Mouse (Mus musculus) hindbrain, embryonic 11.5 days (tissue): Measurements from ENCODE around the gene Sfswap. TPM values are rescaled to one million over a fixed set of nuclear protein-coding genes. Genes with fewer than 3 reads are reported as not detected.
"Not testable (repeated sequence)": the region's sequence is repeated elsewhere in the genome, so short reads cannot be mapped to it uniquely, and the experiment has no call there.

Experiments used
- ATAC-seq: fragments of 200-750 bp; cut with Nextera tagmentation; 2 replicates; pipeline ENCODE4 v1.8.0; 2017; ENCODE audit warnings: mild to moderate bottlenecking, moderate TSS enrichment, moderate library complexity; ENCODE audit not compliant: low FRiP score
- DNase-seq: peaks from one replicate; pipeline ENCODE4 v3.0.0-alpha.2; 2015; ENCODE audit warnings: low spot score
- H3K27ac ChIP-seq: fragments of 300-500 bp; sonication (generic); 2 replicates; pipeline ENCODE4 v1.5.1; 2014; ENCODE audit warnings: mild to moderate bottlenecking, low read depth, low read length
- H3K27me3 ChIP-seq: fragments of 300-500 bp; sonication (generic); 2 replicates; pipeline ENCODE4 v1.6.1; 2014; ENCODE audit warnings: mild to moderate bottlenecking, low read length, moderate library complexity, mixed read lengths; ENCODE audit not compliant: control insufficient read depth, insufficient read depth
- H3K36me3 ChIP-seq: fragments of 300-500 bp; sonication (generic); 2 replicates; pipeline ENCODE4 v1.6.1; 2014; ENCODE audit warnings: mild to moderate bottlenecking, low read length, moderate library complexity, mixed read lengths; ENCODE audit not compliant: control insufficient read depth, insufficient read depth
- H3K4me1 ChIP-seq: fragments of 300-500 bp; sonication (generic); replicated peaks from 2 replicates; pipeline ENCODE4 v1.6.1; 2014; ENCODE audit warnings: low read length, mixed read lengths; ENCODE audit not compliant: control insufficient read depth, insufficient read depth
- H3K4me2 ChIP-seq: fragments of 300-500 bp; sonication (generic); replicated peaks from 2 replicates; pipeline ENCODE4 v1.6.1; 2014; ENCODE audit warnings: mild to moderate bottlenecking, low read depth, low read length
- H3K4me3 ChIP-seq: fragments of 300-500 bp; sonication (generic); 2 replicates; pipeline ENCODE4 v1.5.1; 2014; ENCODE audit warnings: low read depth, low read length
- H3K9ac ChIP-seq: fragments of 300-500 bp; sonication (generic); 2 replicates; pipeline ENCODE4 v1.6.1; 2014; ENCODE audit warnings: low read depth, low read length
- H3K9me3 ChIP-seq: fragments of 300-500 bp; sonication (generic); 2 replicates; pipeline ENCODE4 v1.6.1; 2016; ENCODE audit warnings: low read length; ENCODE audit not compliant: control insufficient read depth
- WGBS: fragments of 180-500 bp; shearing (Covaris S2); extraction: QIAGEN DNeasy Blood & Tissue Kit; methylation state at CpG from one replicate; pipeline ENCODE4 v1.1.7; 2014; 5-methylcytosine and 5-hydroxymethylcytosine counted together
- polyA plus RNA-seq: library from polyadenylated mRNA; unstranded; fragments of >200 nt; fragmentation: Nextera tagmentation; extraction: Ambion mirVana; gene quantifications from 2 replicates; pipeline ENCODE4 v1.2.1, GENCODE M21; 2014

The Sfswap gene
- polyA plus RNA-seq, 1 experiment from 2014 or later: 59.0 TPM

DNA sequence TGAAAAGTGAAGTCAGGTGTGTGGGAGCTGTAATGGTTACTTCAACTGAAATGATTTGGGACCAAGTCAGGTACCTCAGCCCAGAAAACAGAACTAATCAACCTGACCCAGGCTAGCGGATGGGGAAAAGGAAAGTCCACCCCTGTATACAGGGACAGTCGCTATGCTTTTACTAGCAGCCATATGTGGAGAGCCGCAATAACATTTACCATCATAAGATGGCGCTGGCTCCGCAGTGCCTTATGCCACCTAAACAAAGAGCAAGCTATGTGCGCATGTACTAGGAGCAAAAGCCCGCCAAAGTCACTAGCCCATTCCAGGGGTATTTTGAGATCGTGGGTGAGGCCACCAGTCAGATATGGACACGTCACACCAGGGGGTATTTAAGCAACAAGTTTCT, 119.6 kb downstream of the Sfswap start:
- not testable (repeated sequence) for H3K27me3 ChIP-seq, H3K4me3 ChIP-seq, H3K4me1 ChIP-seq, DNase-seq, H3K9me3 ChIP-seq, H3K36me3 ChIP-seq, ATAC-seq, H3K4me2 ChIP-seq, H3K27ac ChIP-seq, H3K9ac ChIP-seq
- 63% methylated on average over 9 of the region's 9 CpGs for WGBS

Other genes starting within 250 kb of the Sfswap start
- gene Mmp17, start 82.9 kb downstream of the Sfswap start, polyA plus RNA-seq: 2.7 and 2.9 TPM in 2 replicates
- gene Zfp11, start 168.9 kb downstream of the Sfswap start, polyA plus RNA-seq: 7.4 and 7.5 TPM in 2 replicates
- not detected in 2 replicates for gene Sept14, start 207.3 kb downstream of the Sfswap start, polyA plus RNA-seq
- 167 and 186 TPM in 2 replicates for gene Mrps17, start 214.3 kb downstream of the Sfswap start, polyA plus RNA-seq
- 82.1 and 85.7 TPM in 2 replicates for gene Nipsnap2, start 223.8 kb downstream of the Sfswap start, polyA plus RNA-seq